Mouse (Mus musculus): ENCODE measurements around the gene Chrm5. TPM values are rescaled to one million over a fixed set of nuclear protein-coding genes. Genes with fewer than 3 reads are reported as not detected.
A peak's percentile ranks its signal among the peaks of the same experiment; 100 is the strongest.

Gene Chrm5
- not detected for total RNA-seq (2021)
- long read RNA-seq, experiment 1, result 0 reads
- long read RNA-seq, experiment 2, result 0 reads

GRCm38 (mm10) chr2:112480669-112481068, at the start of gene Chrm5:
Gene Chrm5, minus strand, starts transcription at chr2:112480769.
- no peak for DNase-seq (ENCODE audit: low spot score in 2 of 2)

- DNase-seq (ENCODE audit: low spot score in 2 of 2), result no peak
Observed at GRCm38 (mm10) chr2:112526933-112527332, 46.4 kb upstream of the Chrm5 start.

- DNase-seq (ENCODE audit: low spot score in 2 of 2), result no peak
Observed at GRCm38 (mm10) chr2:112520526-112521482, 40.2 kb upstream of the Chrm5 start.

- no peak for DNase-seq (ENCODE audit: low spot score in 2 of 2)
Observed at GRCm38 (mm10) chr2:112518541-112518940, 38.0 kb upstream of the Chrm5 start.

- DNase-seq (ENCODE audit: low spot score in 2 of 2), result no peak
Observed at GRCm38 (mm10) chr2:112517218-112517617, 36.6 kb upstream of the Chrm5 start.

- no peak for DNase-seq (ENCODE audit: low spot score in 2 of 2)
Observed at GRCm38 (mm10) chr2:112516728-112517127, 36.2 kb upstream of the Chrm5 start.

GRCm38 (mm10) chr2:112513036-112513435, 32.5 kb upstream of the Chrm5 start:
- no peak for DNase-seq (ENCODE audit: low spot score in 2 of 2)

GRCm38 (mm10) chr2:112510140-112510539, 29.6 kb upstream of the Chrm5 start:
- DNase-seq (ENCODE audit: low spot score in 2 of 2), result no peak

- no peak for DNase-seq (ENCODE audit: low spot score in 2 of 2)
Observed at GRCm38 (mm10) chr2:112507444-112507843, 26.9 kb upstream of the Chrm5 start.

GRCm38 (mm10) chr2:112506841-112507435, 26.4 kb upstream of the Chrm5 start:
- no peak for DNase-seq (ENCODE audit: low spot score in 2 of 2)

GRCm38 (mm10) chr2:112503978-112504377, 23.4 kb upstream of the Chrm5 start:
- no peak for DNase-seq (ENCODE audit: low spot score in 2 of 2)

GRCm38 (mm10) chr2:112501209-112501608, 20.6 kb upstream of the Chrm5 start:
- DNase-seq (ENCODE audit: low spot score in 2 of 2), result peak; percentile 55 to 77

GRCm38 (mm10) chr2:112497851-112498250, 17.3 kb upstream of the Chrm5 start:
- DNase-seq (ENCODE audit: low spot score in 2 of 2), result no peak

- no peak for DNase-seq (ENCODE audit: low spot score in 2 of 2)
Observed at GRCm38 (mm10) chr2:112493539-112494260, 13.1 kb upstream of the Chrm5 start.

GRCm38 (mm10) chr2:112492856-112493538, 12.4 kb upstream of the Chrm5 start, which contains the start of gene Aven:
Gene Aven, plus strand, starts transcription at chr2:112492964.
- DNase-seq (ENCODE audit: low spot score in 2 of 2), result peak; percentile 75 to 85

- DNase-seq (ENCODE audit: low spot score in 2 of 2), result no peak
Observed at GRCm38 (mm10) chr2:112492431-112492855, 11.9 kb upstream of the Chrm5 start.

- DNase-seq (ENCODE audit: low spot score in 2 of 2), result no peak
Observed at GRCm38 (mm10) chr2:112491629-112492028, 11.1 kb upstream of the Chrm5 start.

- DNase-seq (ENCODE audit: low spot score in 2 of 2), result no peak
Observed at GRCm38 (mm10) chr2:112490483-112491196, 10.1 kb upstream of the Chrm5 start.

GRCm38 (mm10) chr2:112484886-112485285, 4.3 kb upstream of the Chrm5 start:
- DNase-seq (ENCODE audit: low spot score in 2 of 2), result no peak

GRCm38 (mm10) chr2:112483334-112483651, 2.7 kb upstream of the Chrm5 start:
- no peak for DNase-seq (ENCODE audit: low spot score in 2 of 2)

Measured in gastrocnemius, postnatal 4 days (tissue).